Mouse (Mus musculus): ENCODE measurements at regions not wholly inside any gene's neighbourhood (a gene's known extent, or its start where the extent isn't known, plus 50 kb on each side); places are given as distances from the start of the nearest gene placed in this dataset.

- no peak for DNase-seq (ENCODE audit: low spot score)
These were observed 203.0 kb upstream of the Usp24 start for GRCm38 (mm10) chr4:106112981-106113380.

GRCm38 (mm10) chr4:106113747-106114146 lies 202.3 kb upstream of the Usp24 start:
- DNase-seq (ENCODE audit: low spot score): no peak

GRCm38 (mm10) chr4:106116611-106117010 lies 199.4 kb upstream of the Usp24 start:
- no peak for DNase-seq (ENCODE audit: low spot score)

DNA sequence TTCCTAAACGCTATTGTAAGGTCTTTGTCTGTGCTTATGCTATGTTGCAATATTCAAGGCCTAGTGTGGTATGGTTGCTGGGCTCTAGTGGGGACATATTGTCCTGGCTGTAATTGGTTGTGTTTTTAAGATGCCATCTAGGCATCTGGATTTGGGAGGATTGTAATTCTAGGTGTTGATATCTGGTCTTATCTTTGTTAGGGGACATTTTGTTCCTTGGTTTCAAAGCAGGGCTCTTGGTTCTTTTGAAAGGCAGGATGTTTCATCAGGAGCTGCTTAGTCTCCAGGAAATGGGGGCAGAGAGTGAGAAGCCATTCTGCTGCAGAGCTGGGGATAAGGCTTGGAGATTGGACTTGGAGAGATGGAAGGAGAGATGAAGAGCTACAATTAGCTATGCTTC lies 194.7 kb upstream of the Usp24 start:
- no peak for DNase-seq (ENCODE audit: low spot score)

- DNase-seq (ENCODE audit: low spot score): no peak
These were observed 192.9 kb upstream of the Usp24 start for GRCm38 (mm10) chr4:106123038-106123654.

- DNase-seq (ENCODE audit: low spot score): no peak
These were observed 188.8 kb upstream of the Usp24 start for GRCm38 (mm10) chr4:106127199-106127598.

DNA sequence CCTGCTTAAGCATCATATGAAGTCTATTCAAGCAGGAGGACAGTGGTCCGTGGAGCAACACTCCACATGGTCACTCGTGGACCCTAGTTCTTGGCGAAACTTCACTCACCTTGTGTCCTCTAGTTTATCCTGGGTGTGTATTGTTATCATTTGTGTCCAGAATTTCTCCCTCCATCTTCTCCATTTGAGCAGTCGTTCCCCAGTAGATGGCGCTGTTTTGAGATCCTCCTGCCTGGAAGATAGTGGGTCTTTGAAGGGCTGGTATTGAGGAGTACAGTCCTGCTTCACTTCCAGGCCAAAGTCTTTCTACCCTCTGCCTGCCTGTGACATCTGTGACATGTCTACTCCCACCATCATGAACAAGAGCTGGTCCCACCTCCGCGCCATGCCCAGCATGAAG lies 188.4 kb upstream of the Usp24 start:
- no peak for DNase-seq (ENCODE audit: low spot score)

DNA sequence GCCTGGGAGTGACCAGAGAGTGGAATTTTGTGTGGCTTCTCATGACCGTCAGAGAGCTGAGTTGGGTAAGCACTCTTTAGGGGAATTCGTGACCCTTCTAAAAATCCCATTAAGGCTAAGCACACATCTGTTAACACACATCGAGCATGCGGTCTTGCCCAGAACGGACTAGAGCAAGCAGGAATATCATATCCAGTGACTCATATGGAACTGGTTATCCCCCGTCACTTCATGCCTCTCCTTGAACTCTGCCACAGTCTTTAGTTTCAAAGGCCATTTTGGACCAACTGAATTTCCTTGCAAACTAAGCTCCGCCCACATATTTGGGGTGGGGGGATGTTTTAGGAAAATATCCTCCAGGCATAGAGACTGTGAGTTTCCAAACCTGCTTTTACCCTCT lies 186.7 kb upstream of the Usp24 start:
- DNase-seq (ENCODE audit: low spot score): no peak

DNA sequence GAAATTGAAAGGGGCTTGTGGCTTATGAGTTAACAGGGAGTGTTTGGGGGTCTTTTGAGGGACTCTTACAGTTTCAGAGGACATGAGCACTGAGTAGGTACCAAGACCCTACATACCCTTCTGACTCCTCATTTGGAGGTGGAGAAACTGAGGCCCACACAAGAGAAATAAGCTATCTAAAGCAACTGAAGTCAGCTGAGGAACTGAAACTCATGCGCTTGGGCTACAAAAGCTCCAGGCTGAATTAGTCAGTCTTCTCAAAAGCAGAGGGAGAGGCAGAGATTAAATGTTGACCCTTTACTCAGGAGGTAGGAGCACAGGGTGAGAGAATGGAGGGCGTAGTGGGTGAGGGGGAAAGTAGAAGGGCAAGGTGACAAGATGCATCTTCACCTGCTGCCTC lies 186.2 kb upstream of the Usp24 start:
- no peak for DNase-seq (ENCODE audit: low spot score)

DNA sequence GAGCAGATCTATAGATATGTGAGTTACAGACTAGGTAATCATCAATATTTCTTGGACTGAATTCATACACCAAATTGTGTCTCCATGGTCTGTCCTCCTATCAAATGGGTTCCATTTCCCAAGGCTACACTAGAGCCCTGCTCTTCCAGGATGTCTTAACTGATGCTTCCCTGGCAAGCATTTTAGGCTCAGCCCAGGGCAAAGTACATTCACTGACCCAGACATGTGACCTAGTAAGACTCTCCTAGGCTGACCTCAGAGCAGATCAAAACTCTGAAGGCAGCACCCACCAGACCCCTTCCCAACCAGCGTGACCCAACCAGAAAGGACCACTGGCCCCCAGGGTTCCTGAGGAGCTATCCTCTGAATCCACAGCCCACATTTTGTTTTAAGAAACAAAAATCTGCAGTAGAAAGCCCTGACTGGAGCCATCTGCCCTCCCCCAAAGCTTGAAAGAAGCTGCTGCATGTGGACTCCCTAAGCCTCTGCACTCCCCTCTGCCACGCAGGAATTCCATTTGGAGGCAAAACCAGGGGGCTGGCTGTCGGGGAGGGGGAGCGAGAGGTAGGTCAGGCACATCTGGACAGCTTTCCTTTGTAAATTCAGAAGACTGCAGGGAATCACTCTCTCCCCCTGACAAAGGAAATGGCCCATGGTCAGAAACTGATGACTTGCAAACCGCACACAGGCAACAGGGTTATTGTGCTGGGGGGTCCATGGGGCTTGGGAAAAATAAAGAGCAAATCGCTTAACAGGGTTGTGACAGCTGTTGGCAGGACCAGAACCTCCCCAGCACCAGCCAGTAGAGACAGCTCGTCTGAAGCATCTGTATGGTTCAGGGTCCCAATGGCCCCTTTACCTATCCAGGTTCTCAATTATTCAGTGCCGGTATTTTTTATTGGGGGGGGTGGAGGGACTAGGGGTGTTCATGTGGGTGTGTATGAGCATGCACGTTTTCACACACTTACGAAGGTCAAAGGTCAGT lies 182.0 kb upstream of the Usp24 start:
- DNase-seq (ENCODE audit: low spot score): no peak

DNA sequence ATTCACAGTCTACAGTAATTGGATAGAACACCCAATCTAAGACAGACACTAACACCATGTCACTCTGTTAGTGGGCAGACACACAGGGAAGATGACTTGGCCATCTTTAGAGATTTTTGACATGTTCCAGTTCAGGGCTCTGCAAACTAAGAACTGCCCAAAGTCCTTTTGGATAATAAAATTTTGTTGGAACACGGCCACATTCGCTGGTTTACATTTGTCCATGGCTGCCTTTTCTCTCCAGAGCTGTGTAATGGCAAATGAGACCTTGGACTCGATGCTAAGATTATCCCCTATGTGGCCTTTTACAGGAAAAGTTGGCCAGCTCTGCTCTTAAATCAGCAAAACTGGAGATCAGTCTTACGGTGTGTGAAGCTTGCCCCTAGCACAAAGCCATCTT lies 173.3 kb upstream of the Usp24 start:
- no peak for DNase-seq (ENCODE audit: low spot score)

GRCm38 (mm10) chr4:106144351-106145116 lies 171.5 kb upstream of the Usp24 start:
- DNase-seq (ENCODE audit: low spot score): no peak

DNA sequence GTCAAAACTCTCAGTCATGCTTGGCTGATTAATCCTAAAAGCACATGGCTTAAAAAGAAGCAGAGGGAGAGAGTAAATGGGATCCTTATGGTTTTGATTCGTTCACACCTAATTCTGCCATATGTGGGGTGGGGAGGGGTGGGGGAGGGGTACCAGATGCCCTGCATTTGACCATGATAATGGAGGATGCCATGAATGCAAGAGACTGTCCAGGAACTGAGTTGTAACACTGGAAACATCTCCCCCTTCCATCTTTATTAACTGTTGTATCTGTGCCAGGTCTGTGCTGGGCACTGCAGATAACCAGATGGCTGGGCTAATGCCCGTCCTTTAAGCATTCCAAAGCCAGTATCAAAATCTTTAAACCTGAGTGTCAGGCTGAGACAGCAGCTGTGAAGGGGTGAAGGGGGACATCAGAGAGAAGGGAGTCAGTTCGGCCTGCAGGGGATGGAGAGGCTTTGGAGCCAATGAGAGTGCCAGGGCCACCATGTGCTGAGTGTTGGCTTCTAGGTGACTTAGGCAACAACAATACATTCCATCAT lies 169.0 kb upstream of the Usp24 start:
- no peak for DNase-seq (ENCODE audit: low spot score)

DNA sequence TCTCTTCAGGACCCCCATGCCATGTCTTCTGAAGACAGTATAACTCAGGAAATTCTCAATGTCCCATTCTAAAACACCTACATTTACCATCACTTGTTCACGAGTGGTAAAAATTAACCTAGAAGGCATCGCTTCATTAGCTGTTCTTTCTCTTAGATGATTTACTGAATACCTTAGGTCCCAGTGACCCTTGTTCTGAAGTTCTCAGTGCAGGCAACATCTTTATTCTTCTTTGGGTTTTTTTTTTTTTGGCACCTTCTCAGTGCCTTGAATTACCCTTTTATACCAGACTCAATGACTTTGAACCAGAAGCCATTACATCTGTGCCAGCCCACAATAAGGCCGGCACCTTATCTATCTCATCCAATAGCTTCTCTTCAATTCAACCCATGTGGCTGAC lies 167.1 kb upstream of the Usp24 start:
- no peak for DNase-seq (ENCODE audit: low spot score)

GRCm38 (mm10) chr4:106149471-106150048 lies 166.5 kb upstream of the Usp24 start:
- DNase-seq (ENCODE audit: low spot score): no peak

GRCm38 (mm10) chr4:106150775-106151174 lies 165.2 kb upstream of the Usp24 start:
- DNase-seq (ENCODE audit: low spot score): no peak

DNA sequence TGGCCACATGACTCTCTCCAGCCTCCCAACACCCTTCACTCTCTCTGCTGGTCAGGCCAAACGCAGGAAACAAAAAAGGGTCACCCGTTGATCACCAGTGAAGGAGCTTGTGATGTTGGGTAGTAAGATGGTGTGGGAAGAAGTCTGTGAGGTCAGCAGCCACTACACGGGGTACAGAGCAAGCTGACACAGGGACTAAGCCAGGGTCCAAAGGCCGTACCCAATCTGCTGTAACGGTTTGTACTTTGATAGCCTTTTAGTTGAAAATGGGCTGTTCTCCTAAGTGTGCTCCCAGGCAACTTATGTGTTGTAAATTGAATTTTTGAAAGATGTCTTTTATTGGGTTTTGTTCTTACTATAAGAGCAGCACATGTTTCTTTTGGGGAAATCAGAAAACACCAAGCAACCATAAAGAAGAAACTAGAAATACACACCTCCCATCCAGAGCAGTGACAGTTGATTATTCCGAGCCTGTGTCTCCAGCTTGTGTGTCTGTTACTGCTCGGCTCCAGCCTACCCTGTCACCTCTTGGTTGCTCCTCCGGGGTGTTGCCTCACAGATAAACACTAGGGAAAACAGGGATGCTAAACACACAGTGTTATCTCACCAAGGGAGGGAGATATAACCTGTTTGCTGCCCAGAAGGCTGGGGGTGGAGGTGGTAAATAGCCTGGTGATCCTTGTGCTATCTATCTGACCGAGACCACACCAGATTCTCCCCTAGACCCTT lies 158.4 kb upstream of the Usp24 start:
- no peak for DNase-seq (ENCODE audit: low spot score)

GRCm38 (mm10) chr4:106161592-106161991 lies 154.4 kb upstream of the Usp24 start:
- DNase-seq (ENCODE audit: low spot score): no peak

- DNase-seq (ENCODE audit: low spot score): no peak
These were observed 153.5 kb upstream of the Usp24 start for GRCm38 (mm10) chr4:106162551-106162950.

GRCm38 (mm10) chr4:106163220-106163619 lies 152.8 kb upstream of the Usp24 start:
- no peak for DNase-seq (ENCODE audit: low spot score)

DNA sequence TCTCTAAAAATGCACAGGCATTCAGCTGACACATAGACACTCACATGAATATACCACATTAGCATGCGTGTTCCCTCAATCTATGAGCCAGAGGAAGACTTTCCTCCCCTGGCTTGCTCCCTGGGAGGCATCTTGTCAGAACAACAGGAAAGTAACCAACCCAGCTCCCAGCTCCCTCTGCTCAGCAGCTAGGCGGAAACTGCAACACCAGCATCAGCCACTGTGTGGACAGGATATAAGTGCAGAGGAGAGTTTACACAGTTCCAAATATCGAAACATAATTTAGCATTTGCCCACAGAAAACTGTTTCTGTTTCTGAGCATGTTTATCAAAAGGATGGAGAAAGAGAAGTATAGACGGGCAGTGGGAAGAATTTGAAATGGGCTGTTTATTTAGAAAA lies 148.3 kb upstream of the Usp24 start:
- no peak for DNase-seq (ENCODE audit: low spot score)
